Mouse (Mus musculus) stomach, embryonic 16.5 days (tissue): ENCODE data around the gene Cdkal1. TPM values are rescaled to one million over a fixed set of nuclear protein-coding genes. Genes with fewer than 3 reads are reported as not detected.

Source experiments
- ATAC-seq: fragments of 200-750 bp; cut with Nextera tagmentation; 2 replicates; pipeline ENCODE4 v1.8.0; 2017; ENCODE audit warnings: moderate number of reproducible peaks, moderate TSS enrichment; ENCODE audit not compliant: insufficient read depth, low FRiP score
- H3K27ac ChIP-seq: fragments of 300-500 bp; sonication (generic); 2 replicates; pipeline ENCODE4 v1.5.1; 2014; ENCODE audit warnings: low read length
- H3K27me3 ChIP-seq: fragments of 300-500 bp; sonication (generic); 2 replicates; pipeline ENCODE4 v1.6.1; 2014; ENCODE audit warnings: low read length, control low read depth, mixed read lengths; ENCODE audit not compliant: control insufficient read depth, insufficient read depth
- H3K36me3 ChIP-seq: fragments of 300-500 bp; sonication (generic); 2 replicates; pipeline ENCODE4 v1.6.1; 2014; ENCODE audit warnings: low read length; ENCODE audit not compliant: control insufficient read depth, insufficient read depth
- H3K4me1 ChIP-seq: fragments of 300-500 bp; sonication (generic); 2 replicates; pipeline ENCODE4 v1.6.1; 2014; ENCODE audit warnings: low read length, control low read depth, mixed read lengths; ENCODE audit not compliant: control insufficient read depth, insufficient read depth
- H3K4me2 ChIP-seq: fragments of 300-500 bp; sonication (generic); 2 replicates; pipeline ENCODE4 v1.6.1; 2014; ENCODE audit warnings: low read depth, low read length, mixed read lengths
- H3K4me3 ChIP-seq: fragments of 300-500 bp; sonication (generic); replicated peaks from 2 replicates; pipeline ENCODE4 v1.5.1; 2014; ENCODE audit warnings: mild to moderate bottlenecking, low read length
- H3K9ac ChIP-seq: fragments of 300-500 bp; sonication (generic); 2 replicates; pipeline ENCODE4 v1.6.1; 2014; ENCODE audit warnings: low read length
- H3K9me3 ChIP-seq: fragments of 300-500 bp; sonication (generic); replicated peaks from 2 replicates; pipeline ENCODE4 v1.6.1; 2016; ENCODE audit warnings: low read length, control low read depth; ENCODE audit not compliant: control insufficient read depth
- WGBS: fragments of 180-500 bp; shearing (Covaris S2); extraction: QIAGEN DNeasy Blood & Tissue Kit; methylation state at CpG from one replicate; pipeline ENCODE4 v1.1.7; 2014; 5-methylcytosine and 5-hydroxymethylcytosine counted together
- polyA plus RNA-seq: library from polyadenylated mRNA; unstranded; fragments of >200 nt; fragmentation: Nextera tagmentation; extraction: Ambion mirVana; gene quantifications from 2 replicates; pipeline ENCODE4 v1.2.1, GENCODE M21; 2015

Cdkal1 gene
- polyA plus RNA-seq, 1 experiment from 2014 or later, result 29.8 TPM

GRCm38 (mm10) chr13:29353888-29354415 lies 501.5 kb downstream of the Cdkal1 start:
- H3K27ac ChIP-seq, result no peak overlapping the region
- WGBS, result 77% methylated on average over 5 of the region's 5 CpGs
- ATAC-seq, result no peak

GRCm38 (mm10) chr13:29351023-29351684 lies 504.3 kb downstream of the Cdkal1 start:
- no peak overlapping the region for H3K4me3 ChIP-seq
- no peaks in the 10 kb centered on the region for H3K27me3 ChIP-seq
- no peaks in the 10 kb centered on the region; the same call in 1 of the 2 replicates for H3K4me1 ChIP-seq
- H3K4me2 ChIP-seq, result no peak overlapping the region
- no peaks in the 10 kb centered on the region for H3K9me3 ChIP-seq
- peak overlapping the region; percentile 12; the same call in 1 of the 2 replicates for H3K27ac ChIP-seq
- 60% methylated on average over 9 of the region's 9 CpGs for WGBS
- H3K9ac ChIP-seq, result no peak overlapping the region
- ATAC-seq, result peak; percentile 64; the same call in 1 of the 2 replicates
- H3K36me3 ChIP-seq, result no peaks in the 10 kb centered on the region

More at GRCm38 (mm10) chr13:29353888-29354415, 501.5 kb downstream of the Cdkal1 start:
- no peak overlapping the region for H3K4me3 ChIP-seq
- H3K4me1 ChIP-seq, result peaks cover 3% of the 10 kb centered on the region; the same call in 1 of the 2 replicates
- no peaks in the 10 kb centered on the region for H3K9me3 ChIP-seq
- no peaks in the 10 kb centered on the region for H3K27me3 ChIP-seq
- no peak overlapping the region for H3K9ac ChIP-seq
- no peaks in the 10 kb centered on the region for H3K36me3 ChIP-seq
- H3K4me2 ChIP-seq, result no peak overlapping the region

DNA sequence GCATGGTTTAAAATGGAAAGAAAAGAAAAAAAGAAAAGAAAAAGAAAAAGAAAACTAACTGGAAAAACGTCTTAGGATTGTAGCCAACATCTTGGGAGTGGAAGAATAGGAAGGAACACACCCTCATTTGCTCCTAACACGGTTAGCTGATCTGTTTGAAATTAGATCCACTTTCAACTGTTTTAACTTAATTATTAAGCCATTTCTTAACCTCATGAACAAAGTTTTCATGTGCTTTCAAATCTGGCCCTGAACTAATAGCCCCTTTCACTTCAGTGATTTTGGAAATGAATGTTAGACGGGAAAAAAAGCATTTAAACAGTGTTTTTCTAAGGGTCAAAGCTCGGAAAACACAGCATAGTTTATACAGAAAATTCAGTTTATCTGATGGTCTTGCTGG lies 505.5 kb downstream of the Cdkal1 start:
- no peak overlapping the region for H3K27ac ChIP-seq
- no peaks in the 10 kb centered on the region for H3K9me3 ChIP-seq
- H3K4me3 ChIP-seq, result no peak overlapping the region
- H3K27me3 ChIP-seq, result no peaks in the 10 kb centered on the region
- no peak overlapping the region for H3K9ac ChIP-seq
- 62% methylated on average over 4 of the region's 4 CpGs for WGBS
- no peak for ATAC-seq
- no peaks in the 10 kb centered on the region for H3K36me3 ChIP-seq
- H3K4me2 ChIP-seq, result no peak overlapping the region
- H3K4me1 ChIP-seq, result no peaks in the 10 kb centered on the region; the same call in 1 of the 2 replicates

DNA sequence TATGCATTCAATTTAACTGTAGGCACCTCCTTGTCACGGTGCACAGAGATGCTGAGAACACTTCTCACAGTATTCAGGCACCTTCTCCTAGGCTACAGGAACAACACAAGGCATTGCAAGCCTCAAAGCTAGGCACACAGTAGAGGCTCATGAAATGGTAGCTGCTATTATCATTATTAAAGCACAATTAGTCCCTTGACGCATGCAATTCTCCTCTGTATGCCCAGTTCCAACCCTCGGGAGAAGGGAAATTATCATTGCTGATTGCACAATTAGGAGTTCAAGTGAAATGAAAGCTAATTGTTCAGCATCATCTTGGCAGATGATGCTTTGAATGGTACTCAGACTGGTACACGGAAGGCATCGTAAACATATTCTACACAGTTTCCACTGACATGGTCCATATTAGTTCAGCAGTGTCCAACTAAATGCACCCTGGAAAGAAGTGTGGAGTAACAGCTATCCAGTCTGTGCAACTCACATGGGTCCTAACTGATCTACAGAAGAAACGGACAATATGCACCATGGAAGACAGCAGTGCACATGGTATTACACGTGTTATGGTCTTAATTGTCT lies 506.0 kb downstream of the Cdkal1 start:
- no peak overlapping the region for H3K4me3 ChIP-seq
- H3K27ac ChIP-seq, result no peak overlapping the region
- no peak for ATAC-seq
- no peaks in the 10 kb centered on the region for H3K27me3 ChIP-seq
- WGBS, result 87% methylated on average over 7 of the region's 7 CpGs
- H3K4me2 ChIP-seq, result no peak overlapping the region
- H3K36me3 ChIP-seq, result no peaks in the 10 kb centered on the region
- no peaks in the 10 kb centered on the region for H3K9me3 ChIP-seq
- H3K4me1 ChIP-seq, result no peaks in the 10 kb centered on the region; the same call in 1 of the 2 replicates
- H3K9ac ChIP-seq, result no peak overlapping the region

DNA sequence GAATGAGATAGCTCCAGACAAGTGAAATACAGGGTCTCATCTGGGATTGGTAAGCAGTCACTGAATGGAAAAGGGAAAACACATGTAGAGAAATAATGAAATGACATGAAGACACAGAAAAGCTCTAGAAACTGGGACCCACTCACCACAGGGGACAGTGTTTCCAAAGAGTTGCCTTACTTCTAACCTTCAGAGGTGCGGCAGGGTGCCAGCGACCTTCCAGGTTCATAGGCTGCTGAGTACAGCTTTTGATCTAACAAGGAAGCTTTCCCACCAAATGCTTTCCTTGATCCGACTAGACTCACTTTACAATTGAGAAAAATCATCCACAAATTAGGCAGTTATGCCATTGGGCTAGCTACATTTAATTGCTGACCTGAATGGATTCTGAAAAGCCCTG lies 507.1 kb downstream of the Cdkal1 start:
- Histone ChIP-seq H3K9ac (no peak overlapping the region), H3K4me3 (no peak overlapping the region), H3K4me1 (no peaks in the 10 kb centered on the region; the same call in 1 of the 2 replicates), H3K27ac (no peak overlapping the region), H3K36me3 (no peaks in the 10 kb centered on the region), H3K4me2 (no peak overlapping the region), H3K27me3 (no peaks in the 10 kb centered on the region), H3K9me3 (no peaks in the 10 kb centered on the region)
- 96% methylated on average over 3 of the region's 3 CpGs for WGBS
- no peak for ATAC-seq

DNA sequence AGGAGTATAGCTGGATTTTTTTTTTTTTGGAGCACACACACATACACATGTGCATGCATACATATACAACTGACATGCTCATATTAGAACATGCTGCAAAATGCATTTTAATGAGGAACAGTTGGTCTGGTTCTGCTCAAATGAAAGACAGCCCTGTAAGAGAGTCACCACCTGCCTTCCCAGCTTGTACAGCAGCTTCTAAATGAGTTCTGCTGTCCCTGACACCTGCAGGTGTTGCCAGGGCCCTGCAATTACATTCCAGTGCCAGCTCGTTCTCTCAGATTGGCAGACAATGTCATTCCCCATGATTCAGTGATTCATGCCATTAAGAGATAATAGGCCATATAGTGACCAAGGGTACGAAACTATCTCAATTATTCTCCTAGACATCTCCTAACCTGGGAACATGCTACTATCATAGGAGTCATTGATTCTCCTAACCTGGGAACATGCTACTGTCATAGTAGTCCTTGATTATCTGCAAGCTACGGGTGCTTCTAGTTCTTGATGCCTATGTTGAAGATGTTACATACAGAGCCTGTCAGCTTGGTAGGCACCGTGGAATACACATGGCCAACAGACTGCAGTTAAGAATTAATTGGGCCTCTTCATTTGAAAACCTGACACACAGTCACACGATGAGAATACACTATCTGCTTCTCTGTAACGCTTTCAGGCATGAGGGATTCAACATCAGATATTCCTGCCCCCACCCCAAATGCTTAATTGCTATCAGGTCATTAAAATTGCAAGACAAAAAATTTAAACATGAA lies 522.6 kb downstream of the Cdkal1 start:
- Histone ChIP-seq H3K27ac (no peak overlapping the region), H3K9ac (no peak overlapping the region), H3K36me3 (no peaks in the 10 kb centered on the region), H3K4me3 (no peak overlapping the region), H3K4me1 (no peaks in the 10 kb centered on the region), H3K9me3 (no peaks in the 10 kb centered on the region), H3K4me2 (no peak overlapping the region), H3K27me3 (no peaks in the 10 kb centered on the region)
- 90% methylated on average over 6 of the region's 6 CpGs for WGBS
- no peak for ATAC-seq

- no peak overlapping the region for H3K4me2 ChIP-seq
- no peak overlapping the region for H3K27ac ChIP-seq
- H3K4me1 ChIP-seq, result no peaks in the 10 kb centered on the region
- H3K9ac ChIP-seq, result no peak overlapping the region
- no peaks in the 10 kb centered on the region for H3K27me3 ChIP-seq
- H3K36me3 ChIP-seq, result no peaks in the 10 kb centered on the region
- no peaks in the 10 kb centered on the region for H3K9me3 ChIP-seq
- no peak for ATAC-seq
- 81% methylated on average over 4 of the region's 4 CpGs for WGBS
- H3K4me3 ChIP-seq, result no peak overlapping the region
Measured at GRCm38 (mm10) chr13:29325946-29326345, 529.5 kb downstream of the Cdkal1 start.

GRCm38 (mm10) chr13:29320421-29320820 lies 535.1 kb downstream of the Cdkal1 start:
- Histone ChIP-seq H3K4me2 (no peak overlapping the region), H3K4me1 (no peaks in the 10 kb centered on the region), H3K27me3 (no peaks in the 10 kb centered on the region), H3K27ac (no peak overlapping the region), H3K9ac (no peak overlapping the region), H3K4me3 (no peak overlapping the region), H3K36me3 (no peaks in the 10 kb centered on the region), H3K9me3 (no peaks in the 10 kb centered on the region)
- WGBS, result 40% methylated on average over 2 of the region's 2 CpGs
- ATAC-seq, result no peak

- no peaks in the 10 kb centered on the region for H3K9me3 ChIP-seq
- H3K4me2 ChIP-seq, result no peak overlapping the region
- no peaks in the 10 kb centered on the region for H3K36me3 ChIP-seq
- H3K4me1 ChIP-seq, result no peaks in the 10 kb centered on the region
- no peak overlapping the region for H3K9ac ChIP-seq
- no peaks in the 10 kb centered on the region for H3K27me3 ChIP-seq
- WGBS, result 79% methylated on average over 1 of the region's 1 CpGs
- no peak overlapping the region for H3K27ac ChIP-seq
- no peak overlapping the region for H3K4me3 ChIP-seq
- ATAC-seq, result no peak
Measured at GRCm38 (mm10) chr13:29317703-29318102, 537.8 kb downstream of the Cdkal1 start.
